Mouse (Mus musculus) intestine, embryonic 16.5 days (tissue): Measurements from ENCODE around the gene Astl. TPM values are rescaled to one million over a fixed set of nuclear protein-coding genes. Genes with fewer than 3 reads are reported as not detected.

Experiments used
- ATAC-seq: fragments of 200-750 bp; cut with Nextera tagmentation; 2 replicates; pipeline ENCODE4 v1.8.0; 2017; ENCODE audit warnings: moderate TSS enrichment, moderate library complexity
- H3K27ac ChIP-seq: fragments of 300-500 bp; sonication (generic); 2 replicates; pipeline ENCODE4 v1.5.1; 2014; ENCODE audit warnings: mild to moderate bottlenecking, low read length
- H3K27me3 ChIP-seq: fragments of 300-500 bp; sonication (generic); replicated peaks from 2 replicates; pipeline ENCODE4 v1.6.1; 2014; ENCODE audit warnings: low read length, control low read depth, mixed read lengths; ENCODE audit not compliant: control insufficient read depth, insufficient read depth
- H3K36me3 ChIP-seq: fragments of 300-500 bp; sonication (generic); 2 replicates; pipeline ENCODE4 v1.6.1; 2014; ENCODE audit warnings: low read length, control low read depth; ENCODE audit not compliant: control insufficient read depth, insufficient read depth
- H3K4me1 ChIP-seq: fragments of 300-500 bp; sonication (generic); 2 replicates; pipeline ENCODE4 v1.6.1; 2014; ENCODE audit warnings: low read length, control low read depth, mixed read lengths; ENCODE audit not compliant: control insufficient read depth, insufficient read depth
- H3K4me2 ChIP-seq: fragments of 300-500 bp; sonication (generic); 2 replicates; pipeline ENCODE4 v1.6.1; 2014; ENCODE audit warnings: low read depth, low read length, control low read depth
- H3K4me3 ChIP-seq: fragments of 300-500 bp; sonication (generic); 2 replicates; pipeline ENCODE4 v1.5.1; 2014; ENCODE audit warnings: mild to moderate bottlenecking, low read length
- H3K9ac ChIP-seq: fragments of 300-500 bp; sonication (generic); 2 replicates; pipeline ENCODE4 v1.6.1; 2014; ENCODE audit warnings: low read depth, low read length
- H3K9me3 ChIP-seq: fragments of 300-500 bp; sonication (generic); 2 replicates; pipeline ENCODE4 v1.6.1; 2016; ENCODE audit warnings: low read length, control low read depth; ENCODE audit not compliant: control insufficient read depth
- WGBS: fragments of 180-500 bp; shearing (Covaris S2); extraction: QIAGEN DNeasy Blood & Tissue Kit; methylation state at CpG from one replicate; pipeline ENCODE4 v1.1.7; 2014; 5-methylcytosine and 5-hydroxymethylcytosine counted together
- polyA plus RNA-seq: library from polyadenylated mRNA; unstranded; fragments of >200 nt; fragmentation: Nextera tagmentation; extraction: Ambion mirVana; gene quantifications from 2 replicates; pipeline ENCODE4 v1.2.1, GENCODE M21; 2015

Gene Astl
- polyA plus RNA-seq, 1 experiment from 2014 or later, result not detected

DNA sequence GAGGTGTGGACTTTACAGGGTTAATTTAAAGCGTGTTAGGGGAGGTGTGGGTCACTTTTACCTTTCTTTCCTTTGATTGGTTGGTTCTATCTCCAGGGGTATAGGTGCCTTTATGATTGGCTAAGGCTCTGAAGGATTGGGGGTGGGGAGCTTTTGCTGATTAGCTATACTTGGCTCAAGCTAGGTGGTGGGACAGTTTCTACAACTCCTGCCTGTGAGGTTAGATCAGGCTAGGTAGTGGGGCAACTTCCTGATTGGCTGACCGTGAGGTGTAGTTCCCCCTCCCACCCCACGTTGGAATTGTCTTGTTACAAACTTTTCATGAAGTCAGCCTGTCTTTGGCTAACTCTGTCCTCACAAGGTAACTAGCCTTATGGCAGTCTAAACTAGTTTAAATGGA is 31.3 kb upstream of the Astl start:
- Histone ChIP-seq H3K9me3 (no peaks in the 10 kb centered on the region), H3K4me1 (no peaks in the 10 kb centered on the region), H3K27me3 (no peaks in the 10 kb centered on the region), H3K27ac (no peak overlapping the region), H3K9ac (no peak overlapping the region), H3K36me3 (no peaks in the 10 kb centered on the region), H3K4me3 (no peak overlapping the region), H3K4me2 (no peak overlapping the region)
- WGBS, result 49% methylated on average over 3 of the region's 3 CpGs
- ATAC-seq, result no peak

DNA sequence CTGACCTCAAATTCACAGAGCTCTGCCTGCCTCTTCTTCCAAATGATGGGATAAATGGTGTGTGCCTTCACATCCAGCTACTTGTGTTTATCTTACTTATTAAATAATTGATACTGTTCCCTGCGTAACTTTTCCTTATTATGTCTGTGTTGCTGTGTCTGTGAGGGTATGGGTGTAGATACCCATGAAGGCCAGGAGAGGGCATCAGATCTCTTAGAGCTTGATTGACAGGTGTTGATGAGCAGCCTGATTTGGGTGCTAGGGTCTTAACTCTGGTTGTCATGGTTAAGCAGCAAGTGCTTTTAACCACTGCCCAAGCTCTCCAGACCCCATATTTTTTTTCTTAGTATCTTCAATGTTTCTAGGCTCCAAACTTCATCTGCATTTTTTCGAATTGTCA is 29.8 kb upstream of the Astl start:
- Histone ChIP-seq H3K27ac (no peak overlapping the region), H3K4me2 (no peak overlapping the region), H3K9me3 (no peaks in the 10 kb centered on the region), H3K36me3 (no peaks in the 10 kb centered on the region), H3K9ac (no peak overlapping the region), H3K27me3 (no peaks in the 10 kb centered on the region), H3K4me1 (no peaks in the 10 kb centered on the region), H3K4me3 (no peak overlapping the region)
- ATAC-seq, result no peak
- 91% methylated on average over 2 of the region's 2 CpGs for WGBS

DNA sequence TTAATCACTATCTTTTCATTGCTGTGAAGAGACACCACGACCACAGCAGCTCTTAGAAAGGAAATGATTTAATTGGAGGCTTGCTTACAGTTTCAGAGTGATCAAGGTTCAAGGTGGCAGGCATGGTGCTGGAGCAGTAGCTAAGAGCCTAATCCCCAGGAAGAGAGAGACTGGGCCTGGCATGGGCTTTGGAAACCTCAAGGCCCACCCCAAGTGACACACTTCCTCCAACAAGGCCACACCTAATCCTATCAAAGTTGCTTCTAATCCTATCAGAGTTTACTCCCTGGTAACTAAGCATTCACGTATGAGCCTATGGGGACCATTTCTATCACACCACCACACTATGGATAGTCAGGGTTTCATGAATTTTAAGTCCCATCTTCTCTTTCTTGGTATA is 28.2 kb upstream of the Astl start:
- Histone ChIP-seq H3K9me3 (no peaks in the 10 kb centered on the region), H3K4me2 (no peak overlapping the region), H3K27ac (no peak overlapping the region), H3K4me3 (no peak overlapping the region), H3K4me1 (no peaks in the 10 kb centered on the region), H3K36me3 (no peaks in the 10 kb centered on the region), H3K9ac (no peak overlapping the region), H3K27me3 (no peaks in the 10 kb centered on the region)
- ATAC-seq, result 0 out of 2 replicates have a peak, but pooled peaks have one; percentile 18
- 52% methylated on average over 2 of the region's 2 CpGs for WGBS

DNA sequence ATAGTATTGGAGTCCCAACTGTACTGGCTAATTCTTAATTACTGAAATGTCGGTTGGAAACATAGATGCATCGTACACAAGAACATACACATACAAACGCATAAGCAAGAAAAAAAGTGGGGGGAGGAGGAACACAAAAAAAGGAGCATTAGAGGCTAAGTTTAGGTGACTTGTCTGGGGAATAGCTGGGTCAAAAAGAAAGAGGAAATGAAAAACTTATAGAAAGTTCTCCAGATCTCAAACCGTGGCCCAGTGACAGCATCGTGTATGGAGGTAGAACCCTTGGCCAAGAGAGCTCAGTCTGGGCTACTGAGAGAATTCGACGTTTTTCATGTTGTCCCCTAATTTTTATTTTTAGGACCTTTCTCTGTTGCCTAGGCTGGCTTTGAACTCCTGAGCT is 27.8 kb upstream of the Astl start:
- Histone ChIP-seq H3K4me1 (no peaks in the 10 kb centered on the region), H3K36me3 (no peaks in the 10 kb centered on the region), H3K4me3 (no peak overlapping the region), H3K9me3 (no peaks in the 10 kb centered on the region), H3K9ac (no peak overlapping the region), H3K4me2 (no peak overlapping the region), H3K27ac (no peak overlapping the region), H3K27me3 (no peaks in the 10 kb centered on the region)
- 93% methylated on average over 7 of the region's 7 CpGs for WGBS
- no peak for ATAC-seq

DNA sequence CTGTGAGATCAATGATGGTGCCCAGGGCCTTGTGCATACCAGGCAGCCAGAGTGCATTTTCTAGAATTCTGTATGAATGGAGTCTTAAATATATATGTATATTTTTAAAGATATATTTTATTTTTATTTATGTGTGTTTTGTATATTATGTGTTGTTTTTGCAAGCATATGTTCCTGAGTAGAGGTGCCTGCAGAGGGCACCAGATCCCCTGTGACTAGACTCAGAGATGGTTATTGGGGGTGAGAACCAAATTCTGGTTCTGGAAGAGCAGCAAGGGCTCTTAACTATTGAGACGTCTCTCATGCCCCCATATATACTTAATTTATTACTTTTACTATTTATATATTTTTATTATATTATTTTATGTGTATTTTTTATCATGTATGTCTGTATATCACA is 27.2 kb upstream of the Astl start:
- no peak overlapping the region for H3K4me2 ChIP-seq
- H3K9me3 ChIP-seq, result no peaks in the 10 kb centered on the region
- WGBS, result 95% methylated on average over 1 of the region's 1 CpGs
- H3K4me1 ChIP-seq, result no peaks in the 10 kb centered on the region
- no peak overlapping the region for H3K27ac ChIP-seq
- H3K4me3 ChIP-seq, result no peak overlapping the region
- H3K36me3 ChIP-seq, result no peaks in the 10 kb centered on the region
- H3K27me3 ChIP-seq, result no peaks in the 10 kb centered on the region
- no peak overlapping the region for H3K9ac ChIP-seq
- no peak for ATAC-seq

DNA sequence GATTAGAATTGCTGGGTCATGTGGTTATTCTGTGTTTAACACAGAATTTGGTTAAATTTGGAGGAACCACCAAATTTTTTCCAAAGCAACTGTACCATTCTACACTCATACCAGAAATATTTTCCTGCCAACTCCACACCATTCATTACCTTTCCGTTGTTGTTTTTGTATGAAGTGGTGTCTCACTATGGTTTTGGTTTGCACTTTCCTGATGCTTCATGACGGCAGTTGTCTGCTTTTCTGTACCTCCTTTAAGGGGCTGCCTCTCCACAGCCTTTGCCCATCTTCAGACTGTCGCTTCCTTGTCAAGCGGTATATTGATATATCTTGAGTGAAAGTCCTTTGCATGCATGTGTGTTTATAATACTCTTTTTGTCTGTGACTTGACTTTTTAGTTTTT is 25.6 kb upstream of the Astl start:
- no peaks in the 10 kb centered on the region for H3K27me3 ChIP-seq
- WGBS, result 93% methylated on average over 4 of the region's 4 CpGs

DNA sequence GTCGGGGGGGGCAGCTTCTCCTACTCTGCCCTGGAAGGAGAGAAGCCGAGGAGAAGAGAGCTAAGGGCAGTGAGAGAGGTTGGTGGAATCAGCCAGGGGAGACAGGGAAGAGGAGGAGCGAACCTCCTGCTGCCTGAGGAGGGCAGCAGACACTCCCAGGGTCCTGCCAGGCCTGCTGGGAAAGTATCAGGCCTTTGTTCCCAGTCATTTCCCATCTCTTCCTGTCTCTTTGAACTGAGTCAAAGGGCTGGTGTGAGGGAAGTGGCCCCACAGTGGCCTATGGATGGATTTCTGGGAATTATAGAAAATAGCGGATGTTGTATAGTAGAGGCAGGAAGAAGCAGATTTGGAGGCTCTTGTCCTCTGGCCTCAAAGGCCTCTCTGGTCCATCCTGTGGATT is 24.6 kb upstream of the Astl start:
- H3K4me2 ChIP-seq, result no peak overlapping the region
- no peak overlapping the region for H3K4me3 ChIP-seq
- H3K4me1 ChIP-seq, result no peaks in the 10 kb centered on the region
- 0 out of 2 replicates have a peak, but pooled peaks have one; percentile 18 for ATAC-seq
- no peak overlapping the region; the same call in 1 of the 2 replicates for H3K27ac ChIP-seq
- H3K9ac ChIP-seq, result no peak overlapping the region
- H3K36me3 ChIP-seq, result no peaks in the 10 kb centered on the region
- no peaks in the 10 kb centered on the region for H3K27me3 ChIP-seq
- 65% methylated on average over 4 of the region's 4 CpGs for WGBS
- no peaks in the 10 kb centered on the region for H3K9me3 ChIP-seq

More for the DNA sequence above, 25.6 kb upstream of the Astl start:
- Histone ChIP-seq H3K27ac (no peak overlapping the region), H3K4me2 (no peak overlapping the region), H3K4me1 (no peaks in the 10 kb centered on the region), H3K9me3 (no peaks in the 10 kb centered on the region), H3K9ac (no peak overlapping the region), H3K36me3 (no peaks in the 10 kb centered on the region), H3K4me3 (no peak overlapping the region)
- no peak for ATAC-seq

DNA sequence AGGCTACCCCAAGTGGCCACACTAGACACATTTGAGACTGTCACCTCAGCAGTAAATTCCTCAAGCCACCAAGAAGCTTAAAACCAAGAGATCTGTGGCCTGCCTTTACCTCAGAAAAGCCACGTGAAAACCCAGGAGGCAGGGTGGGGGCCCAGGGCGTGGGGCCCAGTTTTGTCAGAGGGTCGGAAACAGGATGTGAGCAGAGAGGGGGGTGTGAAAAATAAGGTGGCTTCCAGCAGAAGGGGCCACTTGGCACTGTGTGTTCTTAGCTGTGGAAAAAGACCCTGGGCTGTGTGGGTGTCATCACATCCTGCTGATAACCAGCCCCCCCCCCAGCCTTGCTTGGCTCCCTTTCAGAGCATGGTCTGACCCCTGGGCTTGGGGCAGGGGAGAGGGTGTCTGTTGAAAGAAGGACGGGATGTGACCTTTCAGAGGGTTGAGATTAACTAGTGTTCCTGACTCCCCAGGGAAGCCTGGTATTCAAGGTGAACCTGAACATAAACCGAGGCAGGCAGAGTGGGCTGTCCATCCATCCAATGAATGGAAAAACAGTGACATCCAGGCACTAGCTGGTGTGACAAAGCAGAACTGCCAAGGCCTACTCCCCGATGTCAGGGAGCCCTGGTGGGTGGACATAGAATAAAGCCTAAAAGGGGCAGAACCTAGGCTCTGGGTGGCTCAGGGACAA is 23.8 kb upstream of the Astl start:
- Histone ChIP-seq H3K4me3 (no peak overlapping the region), H3K9me3 (no peaks in the 10 kb centered on the region), H3K36me3 (no peaks in the 10 kb centered on the region), H3K9ac (no peak overlapping the region), H3K27me3 (no peaks in the 10 kb centered on the region), H3K4me2 (no peak overlapping the region), H3K4me1 (no peaks in the 10 kb centered on the region), H3K27ac (peak overlapping the region; percentile 39; the same call in 1 of the 2 replicates)
- 66% methylated on average over 6 of the region's 6 CpGs for WGBS
- peak; percentile 42; the same call in 1 of the 2 replicates for ATAC-seq

DNA sequence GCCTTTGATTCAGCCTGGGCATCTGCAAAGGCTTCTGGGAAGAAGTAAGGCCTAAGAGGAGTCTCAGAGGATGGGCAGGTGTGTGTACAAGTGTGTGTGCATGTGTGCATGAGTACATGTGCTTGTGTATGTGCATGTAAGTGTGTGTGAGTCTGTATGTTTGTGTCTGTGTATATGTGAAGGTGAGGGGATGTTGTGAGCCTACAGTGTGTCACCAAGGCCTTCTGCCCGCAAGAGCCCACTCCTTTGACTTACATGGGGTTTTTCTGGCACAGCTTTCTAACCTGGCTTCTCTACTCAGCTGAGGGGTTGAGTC is 23.3 kb upstream of the Astl start:
- WGBS, result 95% methylated on average over 1 of the region's 1 CpGs
- Histone ChIP-seq H3K36me3 (no peaks in the 10 kb centered on the region), H3K9me3 (no peaks in the 10 kb centered on the region), H3K4me3 (no peak overlapping the region), H3K4me1 (no peaks in the 10 kb centered on the region), H3K4me2 (no peak overlapping the region), H3K27ac (no peak overlapping the region), H3K9ac (no peak overlapping the region), H3K27me3 (no peaks in the 10 kb centered on the region)
- no peak for ATAC-seq

DNA sequence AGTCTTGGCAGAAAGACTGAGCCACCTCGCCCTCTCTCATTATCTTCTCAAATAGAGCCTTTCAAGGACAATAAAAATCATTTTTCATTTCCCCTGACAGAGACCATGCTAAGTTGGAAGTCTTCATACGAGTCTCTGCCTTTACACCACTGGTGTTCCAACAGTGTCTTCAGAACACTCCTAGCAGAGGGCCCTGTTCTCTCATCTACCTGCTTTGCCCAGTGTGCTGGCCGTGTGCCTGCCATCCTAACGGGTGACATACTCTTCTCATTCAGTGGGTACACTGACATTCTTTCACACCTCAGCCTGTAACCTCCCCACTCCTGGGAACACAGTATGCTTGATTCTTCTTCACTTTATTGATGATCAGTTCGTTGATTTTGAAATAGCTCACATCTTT is 22.0 kb upstream of the Astl start:
- H3K4me3 ChIP-seq, result no peak overlapping the region
- H3K27ac ChIP-seq, result no peak overlapping the region
- no peaks in the 10 kb centered on the region for H3K9me3 ChIP-seq
- H3K27me3 ChIP-seq, result no peaks in the 10 kb centered on the region
- no peak overlapping the region for H3K4me2 ChIP-seq
- WGBS, result 80% methylated on average over 5 of the region's 5 CpGs
- no peaks in the 10 kb centered on the region for H3K4me1 ChIP-seq
- no peaks in the 10 kb centered on the region for H3K36me3 ChIP-seq
- no peak for ATAC-seq
- no peak overlapping the region for H3K9ac ChIP-seq
